Mouse (Mus musculus) Patski (cell line): ENCODE results near the gene Maml3. TPM values are rescaled to one million over a fixed set of nuclear protein-coding genes. Genes with fewer than 3 reads are reported as not detected.

Experiments used
- ATAC-seq: fragments of 100-300 bp; one replicate; pipeline ENCODE4 v1.8.0; 2021
- CTCF ChIA-PET: fragments of 350-600 bp; sonication (Branson Sonifier 250); formaldehyde crosslinking; loops from one replicate; lab custom pipeline; 2022; ENCODE audit warnings: inconsistent platforms; lab: Charles Lee
- POLR2A ChIA-PET: fragments of 350-600 bp; sonication (Branson Sonifier 250); formaldehyde crosslinking; loops from one replicate; lab custom pipeline; 2022; ENCODE audit warnings: antibody characterized with exemption, inconsistent platforms; lab: Charles Lee
- DNase-seq: peaks from one replicate; pipeline ENCODE4 v3.0.0-alpha.2; 2011; ENCODE audit warnings: low read depth, low spot score
- H3K27me3 ChIP-seq: fragments of 371-371 bp; one replicate; pipeline ENCODE4 v1.5.1; 2021
- CTCF ChIP-seq: fragments of 100-300 bp; IDR thresholded peaks from one replicate; pipeline ENCODE4 v1.5.1; 2021
- in situ Hi-C: fragments of 300-500 bp; cut with MboI; formaldehyde crosslinking; loops from 3 replicates; pipeline ENCODE4 v1.11.1; 2018; ENCODE audit warnings: low pct_unique_long_range_greater_than_20kb, mixed read lengths
- polyA plus RNA-seq: library from polyadenylated mRNA; unstranded; gene quantifications from one replicate; pipeline ENCODE4 v1.2.3, GENCODE M21; 2021

Gene Maml3
- polyA plus RNA-seq, 1 experiment from 2014 or later, result 7.7 TPM

DNA sequence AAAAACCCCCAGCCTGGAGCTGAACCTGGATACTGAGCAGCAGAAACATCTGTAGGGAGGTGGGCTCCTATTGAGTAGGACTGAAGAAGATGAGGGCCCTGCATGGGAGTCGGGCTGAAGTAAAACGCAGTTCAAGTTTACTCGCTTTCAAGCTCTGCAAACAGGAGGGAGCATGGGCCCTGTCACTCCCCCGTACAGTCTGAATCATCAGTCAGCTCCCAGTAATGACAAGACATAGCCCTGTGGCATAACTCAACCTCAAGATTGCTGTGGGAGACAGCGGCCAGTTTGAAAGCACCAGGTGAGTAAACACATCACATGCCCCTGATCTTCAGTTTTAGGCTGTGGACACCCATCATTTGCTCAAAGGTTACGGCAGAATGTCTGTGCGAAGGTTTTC, 139.0 kb downstream of the Maml3 start:
- POLR2A ChIA-PET, result interaction anchor here (0.7 kb wide), 1 partner anchor 23 kb away, joined by 3 read pairs; no protein-coding TSS in a partner anchor
- H3K27me3 ChIP-seq, result no peaks in the 10 kb centered on the region
- ATAC-seq (no peak), DNase-seq (no peak)
- CTCF ChIA-PET, result interaction anchor here (0.7 to 1.0 kb wide), 3 partner anchors 14 to 257 kb away, joined by 3 read pairs; no protein-coding TSS in a partner anchor
- in situ Hi-C loops, result no loop called here
- TF ChIP-seq CTCF, result no peak

- DNase-seq, result no peak
- in situ Hi-C loops, result no loop called here
- POLR2A ChIA-PET, result interaction anchor here (0.7 kb wide), 1 partner anchor 24 kb away, joined by 3 read pairs; no protein-coding TSS in a partner anchor
- CTCF ChIA-PET, result interaction anchor here (0.9 kb wide), 1 partner anchor 257 kb away, joined by 3 read pairs; no protein-coding TSS in a partner anchor
- H3K27me3 ChIP-seq, result no peaks in the 10 kb centered on the region
- no peak for TF ChIP-seq CTCF
- ATAC-seq, result no peak
Measured at GRCm38 (mm10) chr3:51965436-51965835, 139.4 kb downstream of the Maml3 start.

- no peak for TF ChIP-seq CTCF
- CTCF ChIA-PET, result interaction anchor here (0.9 kb wide), 1 partner anchor 256 kb away, joined by 3 read pairs; no protein-coding TSS in a partner anchor
- ATAC-seq (no peak), DNase-seq (no peak)
- no peaks in the 10 kb centered on the region for H3K27me3 ChIP-seq
- POLR2A ChIA-PET, result no interaction called here
- in situ Hi-C loops, result no loop called here
Measured at GRCm38 (mm10) chr3:51965008-51965407, 139.9 kb downstream of the Maml3 start.

DNA sequence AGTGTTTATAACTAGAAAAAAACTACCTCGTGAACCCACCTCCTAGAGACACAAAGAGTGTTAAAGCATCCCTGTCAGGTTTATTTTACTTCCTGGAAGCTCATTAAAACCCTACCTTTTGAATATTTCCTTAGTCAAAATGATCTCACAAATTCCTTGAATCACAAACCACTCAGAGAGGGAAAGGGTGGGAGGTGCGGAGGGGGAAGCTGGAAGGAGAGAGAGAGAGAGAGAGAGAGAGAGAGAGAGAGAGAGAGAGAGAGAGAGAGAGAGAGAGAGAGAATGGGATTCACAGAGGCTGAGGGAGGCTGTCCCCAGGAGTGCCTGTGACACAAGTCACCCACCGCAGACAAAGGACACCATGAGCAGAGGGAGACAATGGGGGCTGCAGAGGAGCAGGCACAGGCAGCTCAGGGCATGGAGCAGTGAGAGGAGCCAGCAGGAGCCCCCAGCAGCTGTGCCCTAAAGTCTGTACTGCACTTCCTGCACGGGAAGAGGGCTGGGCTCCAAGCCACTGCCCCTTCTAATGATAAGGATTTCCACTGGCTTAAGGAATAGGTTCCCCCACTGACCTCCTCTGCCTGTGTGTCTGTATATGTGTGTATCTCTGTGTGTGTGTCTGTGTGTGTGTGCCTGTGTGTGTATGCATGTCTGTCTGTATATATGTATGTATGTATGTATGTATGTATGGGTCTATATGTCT, 140.8 kb downstream of the Maml3 start:
- no peaks in the 10 kb centered on the region for H3K27me3 ChIP-seq
- ChIA-PET CTCF (no interaction called here), POLR2A (interaction anchor here (0.6 to 0.7 kb wide), 3 partner anchors 9 to 559 kb away, joined by 3 to 4 read pairs (median 3); no protein-coding TSS in a partner anchor)
- TF ChIP-seq CTCF, result no peak
- DNase-seq (no peak), ATAC-seq (no peak)
- in situ Hi-C loops, result no loop called here

GRCm38 (mm10) chr3:51963151-51963791, 141.6 kb downstream of the Maml3 start:
- POLR2A ChIA-PET, result interaction anchor here (0.6 to 0.7 kb wide), 3 partner anchors 9 to 560 kb away, joined by 3 to 4 read pairs (median 3); no protein-coding TSS in a partner anchor
- ATAC-seq, result no peak
- CTCF ChIA-PET, result no interaction called here

GRCm38 (mm10) chr3:51958751-51959150, 146.1 kb downstream of the Maml3 start:
- DNase-seq (no peak), ATAC-seq (no peak)
- no peaks in the 10 kb centered on the region for H3K27me3 ChIP-seq
- CTCF ChIA-PET, result interaction anchor here (1.3 kb wide), 1 partner anchor 16 kb away, joined by 4 read pairs; no protein-coding TSS in a partner anchor
- POLR2A ChIA-PET, result no interaction called here
- no peak for TF ChIP-seq CTCF
- in situ Hi-C loops, result no loop called here

More at GRCm38 (mm10) chr3:51963151-51963791, 141.6 kb downstream of the Maml3 start:
- in situ Hi-C loops, result no loop called here
- no peak for DNase-seq
- H3K27me3 ChIP-seq, result no peaks in the 10 kb centered on the region
- TF ChIP-seq CTCF, result no peak

DNA sequence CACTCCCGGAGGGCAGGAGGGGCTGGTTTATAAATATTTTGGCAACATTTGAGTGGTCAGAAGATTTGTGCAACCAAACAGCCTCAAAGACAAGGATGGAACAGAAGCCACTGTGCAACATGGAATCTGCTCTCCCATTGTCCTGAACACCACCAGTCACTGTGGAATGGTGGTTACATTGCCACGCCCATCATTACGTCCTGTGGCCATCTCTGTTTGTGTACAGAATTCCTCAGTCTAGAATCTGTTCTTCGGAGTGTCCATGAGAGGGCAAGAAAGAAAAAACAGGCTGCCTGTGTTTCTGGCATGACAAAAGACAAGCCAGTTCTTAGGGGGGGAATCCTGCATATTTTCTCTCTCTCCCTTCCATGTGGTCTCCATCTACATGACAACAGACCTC, 150.4 kb downstream of the Maml3 start:
- no peaks in the 10 kb centered on the region for H3K27me3 ChIP-seq
- DNase-seq, result no peak
- no peak for ATAC-seq
- TF ChIP-seq CTCF, result no peak
- ChIA-PET CTCF (no interaction called here), POLR2A (no interaction called here)
- in situ Hi-C loops, result no loop called here

DNA sequence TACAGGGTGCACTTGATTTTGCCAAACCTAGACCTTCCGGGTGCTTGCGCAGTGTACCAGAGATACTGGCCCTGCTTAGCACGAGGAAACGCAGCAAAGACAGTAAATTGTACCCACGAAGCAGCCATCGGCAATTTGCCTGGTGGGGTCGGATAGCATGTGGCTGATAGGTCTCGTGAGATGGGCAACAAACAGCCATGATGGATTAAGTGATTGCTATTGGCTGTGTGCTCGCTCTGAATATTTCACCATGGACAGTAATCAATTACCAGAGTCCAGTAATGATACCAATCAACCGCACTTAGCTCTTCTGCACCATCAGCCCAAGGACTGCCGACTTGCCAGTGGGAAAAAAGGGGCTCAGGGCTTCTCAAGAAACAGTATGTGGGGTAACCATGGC, 150.9 kb downstream of the Maml3 start:
- CTCF ChIA-PET, result no interaction called here
- POLR2A ChIA-PET, result no interaction called here
- in situ Hi-C loops, result no loop called here
- DNase-seq (no peak), ATAC-seq (no peak)
- H3K27me3 ChIP-seq, result no peaks in the 10 kb centered on the region
- no peak for TF ChIP-seq CTCF

DNA sequence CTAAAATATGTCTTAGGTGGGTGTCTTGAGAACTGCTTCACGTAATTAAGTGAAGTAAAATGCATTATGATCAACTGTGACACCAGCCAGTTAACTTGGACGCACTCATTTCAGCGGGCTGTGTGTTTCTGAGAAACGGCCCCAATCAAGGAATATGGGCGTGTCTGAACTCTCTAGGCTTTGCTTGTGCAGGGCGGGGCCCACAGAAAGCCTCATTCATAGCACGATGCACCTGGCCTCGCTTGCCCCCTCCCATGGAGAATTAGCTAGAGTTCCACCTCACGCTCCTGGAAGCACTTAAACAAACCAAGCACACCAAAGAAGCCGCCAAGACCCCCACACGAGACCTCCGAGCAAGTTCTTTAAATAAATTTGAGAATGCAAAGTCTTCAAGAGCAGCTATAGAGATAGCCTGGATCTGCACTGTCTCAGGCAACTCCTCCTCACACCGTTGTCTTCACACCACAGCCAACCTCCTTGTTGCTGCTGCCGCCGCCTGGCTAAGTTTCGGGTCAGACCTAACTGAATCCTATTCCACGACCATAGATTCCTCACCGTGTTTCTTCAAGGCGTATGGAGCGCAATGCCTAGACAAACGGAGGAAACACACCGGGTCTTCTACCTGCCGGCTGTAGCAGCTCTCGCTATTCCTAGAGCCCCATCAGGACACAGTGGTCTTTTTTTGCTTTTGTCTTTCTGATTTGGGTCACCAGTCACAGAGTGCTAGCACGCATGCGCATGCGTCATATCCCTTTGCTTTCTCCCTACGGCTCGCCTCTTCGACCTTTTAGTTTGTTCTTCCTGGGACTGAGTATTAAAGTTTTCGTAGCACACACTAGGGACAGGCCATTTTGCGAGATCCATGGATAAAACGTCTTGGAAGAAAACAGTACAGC, 151.9 kb downstream of the Maml3 start:
- no peak for TF ChIP-seq CTCF
- H3K27me3 ChIP-seq, result no peaks in the 10 kb centered on the region
- POLR2A ChIA-PET, result interaction anchor here (0.6 kb wide), 1 partner anchor 97 kb away, joined by 3 read pairs; no protein-coding TSS in a partner anchor
- in situ Hi-C loops, result no loop called here
- ATAC-seq (no peak), DNase-seq (no peak)
- CTCF ChIA-PET, result no interaction called here

GRCm38 (mm10) chr3:51952267-51952666, 152.6 kb downstream of the Maml3 start:
- no peak for TF ChIP-seq CTCF
- in situ Hi-C loops, result no loop called here
- H3K27me3 ChIP-seq, result no peaks in the 10 kb centered on the region
- ChIA-PET CTCF (no interaction called here), POLR2A (interaction anchor here (0.6 kb wide), 1 partner anchor 96 kb away, joined by 3 read pairs; no protein-coding TSS in a partner anchor)
- ATAC-seq, result no peak
- DNase-seq, result no peak
